Mouse (Mus musculus): ENCODE measurements around the gene Rptor. TPM values are rescaled to one million over a fixed set of nuclear protein-coding genes. Genes with fewer than 3 reads are reported as not detected.

Rptor gene
- polyA plus RNA-seq, 2 experiments: 3.7 to 5.8 TPM

DNA sequence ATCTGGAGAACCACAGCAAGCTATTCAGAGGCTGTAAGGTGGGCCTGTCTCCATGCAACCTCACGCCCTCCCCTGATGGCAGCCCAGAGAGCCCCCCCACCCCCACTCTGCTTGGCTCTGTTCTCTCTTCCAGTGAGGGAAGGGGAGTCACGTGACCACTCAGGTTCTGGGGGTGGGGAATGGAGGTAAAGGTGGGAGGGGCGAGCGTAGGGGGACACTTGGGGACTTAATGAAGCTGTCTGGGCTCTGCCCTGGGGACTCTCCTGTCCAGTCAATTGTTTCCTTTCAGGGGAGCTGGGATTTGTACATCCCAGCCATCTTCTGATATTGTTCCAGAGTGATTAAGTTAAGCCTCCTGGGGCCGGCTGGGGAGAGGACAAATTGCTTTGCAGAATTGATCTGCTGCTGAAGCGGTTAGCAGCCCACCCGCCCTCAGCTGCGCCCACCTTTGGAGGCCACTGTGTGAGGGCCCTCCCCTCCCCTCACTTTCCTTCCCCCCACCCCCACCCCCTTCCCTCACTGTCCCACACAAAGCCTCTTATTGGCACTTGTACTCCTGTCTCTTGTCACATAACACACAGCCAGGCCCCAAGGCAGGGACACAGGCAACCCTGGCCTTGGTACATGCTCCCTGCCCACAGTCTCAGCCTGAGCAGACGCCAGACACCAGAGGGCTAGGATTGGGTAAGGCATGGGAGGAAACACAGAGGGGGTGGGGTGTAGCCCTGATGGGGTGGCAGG, 43.7 kb upstream of the Rptor start:
- H3K27me3 ChIP-seq (ENCODE audit: control insufficient read depth, insufficient read depth, low read length): no peaks in the 10 kb centered on the region; the same call in none of the 2 replicates
- DNase-seq (ENCODE audit: low read depth in 3 of 3, low spot score in 3 of 3): no peak
- no peak overlapping the region for H3K27ac ChIP-seq

DNA sequence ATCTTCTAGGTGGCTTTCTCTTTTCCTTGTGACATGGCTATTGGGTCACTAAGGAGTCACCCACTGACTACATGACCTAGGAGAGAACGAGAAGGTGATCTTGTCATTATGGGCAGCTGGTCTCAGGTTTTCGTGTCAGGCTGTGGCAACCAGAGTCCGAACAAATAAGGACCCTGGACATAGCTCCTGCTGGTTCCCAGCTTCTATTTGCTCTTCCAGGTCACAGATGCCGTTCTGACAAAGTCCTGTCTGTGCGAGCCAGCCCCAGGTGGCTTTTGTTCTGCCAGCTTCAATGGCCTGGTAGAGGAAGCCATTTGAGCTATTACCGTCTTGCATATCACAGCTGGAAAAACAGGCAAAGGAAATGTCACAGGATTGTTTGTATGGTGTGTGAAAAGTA, 40.4 kb upstream of the Rptor start:
- Histone ChIP-seq H3K27me3 (ENCODE audit: control insufficient read depth, insufficient read depth, low read length) (peaks cover 3% of the 10 kb centered on the region; the same call in 1 of the 2 replicates), H3K9ac (replicated peaks) (no peak overlapping the region), H3K4me1 (replicated peaks; ENCODE audit: control insufficient read depth in 2 of 2, insufficient read depth in 2 of 2, low read length in 1 of 2) (no peaks in the 10 kb centered on the region; a peak in 1 of 4 replicates), H3K36me3 (replicated peaks; ENCODE audit: control insufficient read depth, insufficient read depth, low read depth) (no peaks in the 10 kb centered on the region), H3K9me3 (ENCODE audit: control insufficient read depth, low read length) (no peaks in the 10 kb centered on the region), H3K4me2 (ENCODE audit: low read depth) (no peak overlapping the region), H3K27ac (no peak overlapping the region), H3K4me3 (ENCODE audit: insufficient read depth in 1 of 2, low read depth in 2 of 2, low read length in 2 of 2) (no peak overlapping the region)
- WGBS (ENCODE audit: insufficient replicate concordance): 26% methylated on average over 6 of the region's 6 CpGs
- no peak for ATAC-seq (ENCODE audit: insufficient read depth)
- TF ChIP-seq CTCF (IDR thresholded peaks at IDR 0.05; ENCODE audit: low read depth): no peak
- TF ChIP-seq EP300 (IDR thresholded peaks at IDR 0.05; ENCODE audit: low read depth): no peak
- DNase-seq (ENCODE audit: low read depth in 3 of 3, low spot score in 3 of 3): no peak

More for the DNA sequence above, 43.7 kb upstream of the Rptor start:
- Histone ChIP-seq H3K4me2 (ENCODE audit: low read depth) (no peak overlapping the region), H3K36me3 (replicated peaks; ENCODE audit: control insufficient read depth, insufficient read depth, low read depth) (no peaks in the 10 kb centered on the region), H3K9me3 (ENCODE audit: control insufficient read depth, low read length) (no peaks in the 10 kb centered on the region), H3K4me1 (replicated peaks; ENCODE audit: control insufficient read depth in 2 of 2, insufficient read depth in 2 of 2, low read length in 1 of 2) (no peaks in the 10 kb centered on the region; a peak in 1 of 4 replicates), H3K4me3 (ENCODE audit: insufficient read depth in 1 of 2, low read depth in 2 of 2, low read length in 2 of 2) (no peak overlapping the region), H3K9ac (replicated peaks) (no peak overlapping the region)
- TF ChIP-seq CTCF (IDR thresholded peaks at IDR 0.05; ENCODE audit: low read depth) (no peak), EP300 (IDR thresholded peaks at IDR 0.05; ENCODE audit: low read depth) (no peak)
- no peak for ATAC-seq (ENCODE audit: insufficient read depth)
- 29% methylated on average over 9 of the region's 9 CpGs for WGBS (ENCODE audit: insufficient replicate concordance)

DNA sequence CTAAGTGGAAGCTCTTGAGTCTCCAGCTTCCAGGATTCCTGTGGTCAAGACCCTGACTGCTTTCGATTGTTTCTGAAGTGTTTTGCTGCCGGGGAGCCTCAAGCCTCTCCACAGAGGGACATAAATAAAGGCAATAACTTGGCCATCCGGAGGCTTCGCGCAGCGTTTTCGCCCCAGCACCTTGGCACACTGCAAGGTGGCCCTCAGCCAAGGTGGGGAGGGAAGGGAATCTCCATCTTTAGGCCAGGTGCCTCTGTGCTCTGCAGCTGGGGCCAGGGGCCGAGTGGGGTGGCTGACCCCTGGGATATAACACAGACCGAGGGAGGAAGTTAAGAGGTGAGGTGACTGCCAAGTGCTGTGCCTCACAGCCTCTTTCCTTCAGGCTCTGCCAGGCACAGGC, 39.5 kb upstream of the Rptor start:
- Histone ChIP-seq H3K9ac (replicated peaks) (no peak overlapping the region), H3K27ac (no peak overlapping the region), H3K4me1 (replicated peaks; ENCODE audit: control insufficient read depth in 2 of 2, insufficient read depth in 2 of 2, low read length in 1 of 2) (no peaks in the 10 kb centered on the region; a peak in 1 of 4 replicates), H3K36me3 (replicated peaks; ENCODE audit: control insufficient read depth, insufficient read depth, low read depth) (no peaks in the 10 kb centered on the region), H3K4me3 (ENCODE audit: insufficient read depth in 1 of 2, low read depth in 2 of 2, low read length in 2 of 2) (no peak overlapping the region), H3K9me3 (ENCODE audit: control insufficient read depth, low read length) (no peaks in the 10 kb centered on the region), H3K27me3 (ENCODE audit: control insufficient read depth, insufficient read depth, low read length) (peaks cover 3% of the 10 kb centered on the region; the same call in 1 of the 2 replicates), H3K4me2 (ENCODE audit: low read depth) (no peak overlapping the region)
- 35% methylated on average over 9 of the region's 9 CpGs for WGBS (ENCODE audit: insufficient replicate concordance)
- ATAC-seq (ENCODE audit: insufficient read depth) (no peak), DNase-seq (ENCODE audit: low read depth in 3 of 3, low spot score in 3 of 3) (no peak)
- TF ChIP-seq EP300 (IDR thresholded peaks at IDR 0.05; ENCODE audit: low read depth) (no peak), CTCF (IDR thresholded peaks at IDR 0.05; ENCODE audit: low read depth) (no peak)

DNA sequence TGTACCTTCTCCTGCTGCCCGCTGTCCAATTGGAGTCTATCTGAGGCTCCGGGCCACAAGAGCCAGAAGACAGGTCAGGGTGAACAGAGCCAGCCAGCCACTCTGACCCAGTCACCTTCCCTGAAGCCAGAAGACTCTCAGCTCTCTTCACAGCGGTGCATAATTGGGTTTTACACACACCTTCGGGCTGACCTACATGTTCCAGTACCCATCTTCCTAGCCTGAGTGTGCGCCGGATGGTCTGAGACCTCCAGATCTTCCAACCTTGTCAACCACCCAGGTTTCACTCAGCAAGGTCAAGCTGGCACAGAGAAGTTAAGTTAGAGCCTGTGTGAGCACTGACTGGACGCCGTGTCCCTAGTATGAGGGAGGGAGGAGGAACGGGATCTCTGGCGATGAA, 38.3 kb upstream of the Rptor start:
- H3K4me1 ChIP-seq (replicated peaks; ENCODE audit: control insufficient read depth in 2 of 2, insufficient read depth in 2 of 2, low read length in 1 of 2): no peaks in the 10 kb centered on the region; a peak in 1 of 4 replicates
- peaks cover 3% of the 10 kb centered on the region; the same call in 1 of the 2 replicates for H3K27me3 ChIP-seq (ENCODE audit: control insufficient read depth, insufficient read depth, low read length)
- no peak overlapping the region for H3K4me3 ChIP-seq (ENCODE audit: insufficient read depth in 1 of 2, low read depth in 2 of 2, low read length in 2 of 2)
- H3K4me2 ChIP-seq (ENCODE audit: low read depth): no peak overlapping the region
- TF ChIP-seq CTCF (IDR thresholded peaks at IDR 0.05; ENCODE audit: low read depth): no peak
- no peak for TF ChIP-seq EP300 (IDR thresholded peaks at IDR 0.05; ENCODE audit: low read depth)
- H3K9ac ChIP-seq (replicated peaks): no peak overlapping the region
- no peaks in the 10 kb centered on the region for H3K36me3 ChIP-seq (replicated peaks; ENCODE audit: control insufficient read depth, insufficient read depth, low read depth)
- no peak overlapping the region for H3K27ac ChIP-seq
- 72% methylated on average over 10 of the region's 10 CpGs for WGBS (ENCODE audit: insufficient replicate concordance)
- no peaks in the 10 kb centered on the region for H3K9me3 ChIP-seq (ENCODE audit: control insufficient read depth, low read length)
- DNase-seq (ENCODE audit: low read depth in 3 of 3, low spot score in 3 of 3) (no peak), ATAC-seq (ENCODE audit: insufficient read depth) (no peak)

DNA sequence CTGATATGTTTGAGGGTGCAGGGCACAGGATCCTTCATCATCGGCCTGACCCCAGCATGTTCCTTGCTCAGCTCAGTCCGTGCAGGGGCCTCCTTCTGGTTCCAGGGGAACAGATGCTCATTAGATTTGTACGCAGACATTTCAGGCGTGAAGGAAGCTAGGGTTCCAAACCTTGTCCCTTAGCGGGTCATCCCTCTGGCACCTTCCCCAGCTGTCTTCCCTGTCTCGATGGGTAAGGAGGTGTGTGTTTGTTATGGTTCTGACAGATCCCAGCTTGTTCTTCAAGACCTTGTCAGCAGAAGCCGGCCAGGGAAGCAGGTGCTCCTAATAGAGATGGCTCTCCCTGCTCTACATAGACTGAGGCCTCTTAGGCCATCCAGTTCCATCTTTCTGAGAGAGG, 37.7 kb upstream of the Rptor start:
- H3K27ac ChIP-seq: no peak overlapping the region
- H3K9me3 ChIP-seq (ENCODE audit: control insufficient read depth, low read length): no peaks in the 10 kb centered on the region
- no peaks in the 10 kb centered on the region for H3K36me3 ChIP-seq (replicated peaks; ENCODE audit: control insufficient read depth, insufficient read depth, low read depth)
- TF ChIP-seq CTCF (IDR thresholded peaks at IDR 0.05; ENCODE audit: low read depth) (no peak), EP300 (IDR thresholded peaks at IDR 0.05; ENCODE audit: low read depth) (no peak)
- no peak overlapping the region for H3K9ac ChIP-seq (replicated peaks)
- H3K4me3 ChIP-seq (ENCODE audit: insufficient read depth in 1 of 2, low read depth in 2 of 2, low read length in 2 of 2): no peak overlapping the region
- no peak for ATAC-seq (ENCODE audit: insufficient read depth)
- H3K4me1 ChIP-seq (replicated peaks; ENCODE audit: control insufficient read depth in 2 of 2, insufficient read depth in 2 of 2, low read length in 1 of 2): no peaks in the 10 kb centered on the region; a peak in 1 of 4 replicates
- H3K4me2 ChIP-seq (ENCODE audit: low read depth): no peak overlapping the region
- no peak for DNase-seq (ENCODE audit: low read depth in 3 of 3, low spot score in 3 of 3)
- 55% methylated on average over 7 of the region's 7 CpGs for WGBS (ENCODE audit: insufficient replicate concordance)
- H3K27me3 ChIP-seq (ENCODE audit: control insufficient read depth, insufficient read depth, low read length): peaks cover 3% of the 10 kb centered on the region; the same call in 1 of the 2 replicates
